Mouse (Mus musculus) B cell, adult 2 months (primary cell): ENCODE results near the gene Opn1sw.
"Not testable (repeated sequence)": the region's sequence is repeated elsewhere in the genome, so short reads cannot be mapped to it uniquely, and the experiment has no call there.

Experiments used
- DNase-seq, 2 experiments: peaks; one replicate each; pipeline ENCODE4 v3.0.0; 2022

The Opn1sw gene

GRCm38 (mm10) chr6:29395910-29396713 is 7.8 kb upstream of the Opn1sw start, which contains the start of gene Ccdc136:
Gene Ccdc136, plus strand, starts transcription at chr6:29396309.
- DNase-seq = peak; percentile 29 to 32

GRCm38 (mm10) chr6:29394286-29394685 is 6.0 kb upstream of the Opn1sw start:
- DNase-seq = no peak

- no peak for DNase-seq
Observed at GRCm38 (mm10) chr6:29391802-29392201, 3.5 kb upstream of the Opn1sw start.

GRCm38 (mm10) chr6:29391241-29391640 is 3.0 kb upstream of the Opn1sw start:
- not testable (repeated sequence) for DNase-seq

- not testable (repeated sequence) for DNase-seq
Observed at GRCm38 (mm10) chr6:29390500-29390899, 2.2 kb upstream of the Opn1sw start.

- no peak for DNase-seq
Observed at GRCm38 (mm10) chr6:29389425-29389824, 1.2 kb upstream of the Opn1sw start.

- DNase-seq = no peak
Observed at GRCm38 (mm10) chr6:29388606-29389080, 375 bp upstream of the Opn1sw start.

GRCm38 (mm10) chr6:29382442-29382841 is 5.8 kb downstream of the Opn1sw start:
- DNase-seq = no peak

GRCm38 (mm10) chr6:29379954-29380353 is 8.3 kb downstream of the Opn1sw start:
- no peak for DNase-seq

- DNase-seq = no peak
Observed at GRCm38 (mm10) chr6:29378678-29379077, 9.6 kb downstream of the Opn1sw start.

- no peak for DNase-seq
Observed at GRCm38 (mm10) chr6:29377386-29377785, 10.9 kb downstream of the Opn1sw start.

- no peak for DNase-seq
Observed at GRCm38 (mm10) chr6:29365277-29365676, 23.0 kb downstream of the Opn1sw start.

- no peak for DNase-seq
Observed at GRCm38 (mm10) chr6:29363129-29363515, 25.1 kb downstream of the Opn1sw start.

- DNase-seq = no peak
Observed at GRCm38 (mm10) chr6:29362246-29363128, 25.8 kb downstream of the Opn1sw start.

- DNase-seq = no peak
Observed at GRCm38 (mm10) chr6:29360211-29360610, 28.1 kb downstream of the Opn1sw start.

GRCm38 (mm10) chr6:29359386-29359785 is 28.9 kb downstream of the Opn1sw start:
- no peak for DNase-seq

- DNase-seq = no peak
Observed at GRCm38 (mm10) chr6:29352816-29353215, 35.5 kb downstream of the Opn1sw start.

GRCm38 (mm10) chr6:29351613-29352012 is 36.7 kb downstream of the Opn1sw start:
- peak; percentile 5 to 14 for DNase-seq

GRCm38 (mm10) chr6:29348371-29348724 is 39.9 kb downstream of the Opn1sw start:
- DNase-seq = no peak

- DNase-seq = peak; percentile 100
Observed at GRCm38 (mm10) chr6:29347665-29348370, 40.5 kb downstream of the Opn1sw start, which contains the start of gene Calu. Gene Calu, plus strand, starts transcription at chr6:29348069.

- no peak for DNase-seq
Observed at GRCm38 (mm10) chr6:29347189-29347588, 41.1 kb downstream of the Opn1sw start.

GRCm38 (mm10) chr6:29346512-29346911 is 41.8 kb downstream of the Opn1sw start:
- DNase-seq = not testable (repeated sequence)

- DNase-seq = no peak
Observed at GRCm38 (mm10) chr6:29329514-29329913, 58.8 kb downstream of the Opn1sw start.
